In genomic region chr17:24937266-24937665, GRCm38 (mm10) we compare ENCODE assay signal across 7 mouse cellular contexts. TPM values are rescaled to one million over a fixed set of nuclear protein-coding genes. Genes with fewer than 3 reads are reported as not detected.
DNase-seq lines count a peak whose midpoint lies in the region; ATAC-seq and TF ChIP-seq lines count a peak whose summit lies in the region.

No protein-coding gene starts in this region.

- no peak for DNase-seq in lung, postnatal 36 days
- no peak for DNase-seq in limb, embryonic 11.5 days (ENCODE audit: low spot score)
- DNase-seq in embryo, embryonic 10 days (ENCODE audit: low spot score): no peak
- no peak for DNase-seq in cerebellum, adult 8-10 months

- peak overlapping the region; percentile 69 for H3K4me2 ChIP-seq in lung, embryonic 15.5 days
- H3K4me2 ChIP-seq in limb, embryonic 11.5 days (ENCODE audit: low read depth, severe bottlenecking): peak overlapping the region; percentile 69

- H3K27ac ChIP-seq in lung, embryonic 15.5 days: peak overlapping the region; percentile 72
- peak overlapping the region; percentile 38; the same call in 1 of the 2 replicates for H3K27ac ChIP-seq in embryonic fibroblast, embryonic 13.5 days (ENCODE audit: insufficient read depth, low read length)
- H3K27ac ChIP-seq in limb, embryonic 11.5 days (replicated peaks; ENCODE audit: low read depth, low read length): no peak overlapping the region
- peak overlapping the region; percentile 82 for H3K27ac ChIP-seq in small intestine, adult 2 months (ENCODE audit: insufficient read depth, low read depth, low read length)

- 0 out of 2 replicates have a peak, but pooled peaks cover 4% of the 10 kb centered on the region for H3K36me3 ChIP-seq in lung, embryonic 15.5 days
- H3K36me3 ChIP-seq in limb, embryonic 11.5 days (ENCODE audit: control insufficient read depth, insufficient read depth, low read length): no peaks in the 10 kb centered on the region
- no peaks in the 10 kb centered on the region for H3K36me3 ChIP-seq in small intestine, adult 2 months (ENCODE audit: control insufficient read depth, insufficient read depth, low read length)

- TF ChIP-seq CTCF in embryonic fibroblast, embryonic 13.5 days (IDR thresholded peaks at IDR 0.05; ENCODE audit: borderline replicate concordance, insufficient read depth, low read length): no peak
- no peak for TF ChIP-seq CTCF in small intestine, adult 2 months (IDR thresholded peaks at IDR 0.05; ENCODE audit: extremely low read depth, insufficient read length, insufficient replicate concordance, low read depth, low read length)

- no peak for ATAC-seq in lung, embryonic 15.5 days (ENCODE audit: borderline replicate concordance, extremely low read depth, low FRiP score, low TSS enrichment)
- no peak; the same call in 1 of the 2 replicates for ATAC-seq in limb, embryonic 11.5 days (ENCODE audit: insufficient number of reproducible peaks, low FRiP score, low TSS enrichment, low read depth)

- 41% methylated on average over 6 of the region's 6 CpGs for WGBS in lung, embryonic 15.5 days
- 54% methylated on average over 6 of the region's 6 CpGs for WGBS in limb, embryonic 11.5 days
- 40% methylated on average over 6 of the region's 6 CpGs for whole genome bisulfite sequencing in small intestine, adult 2 months

- peak overlapping the region; percentile 89 for H3K9ac ChIP-seq in lung, embryonic 15.5 days
- H3K9ac ChIP-seq in limb, embryonic 11.5 days (ENCODE audit: low read length): peak overlapping the region; percentile 77

- H3K9me3 ChIP-seq in lung, embryonic 15.5 days: no peaks in the 10 kb centered on the region
- H3K9me3 ChIP-seq in limb, embryonic 11.5 days (ENCODE audit: control insufficient read depth, low read length): no peaks in the 10 kb centered on the region

- H3K4me1 ChIP-seq in lung, embryonic 15.5 days: peaks cover 19% of the 10 kb centered on the region
- H3K4me1 ChIP-seq in embryonic fibroblast, embryonic 13.5 days (ENCODE audit: control insufficient read depth, insufficient read depth, low read length): peaks cover 4% of the 10 kb centered on the region; the same call in 1 of the 2 replicates
- peaks cover 8% of the 10 kb centered on the region for H3K4me1 ChIP-seq in limb, embryonic 11.5 days (ENCODE audit: control insufficient read depth, insufficient read depth, low read length)
- H3K4me1 ChIP-seq in small intestine, adult 2 months (ENCODE audit: control insufficient read depth, insufficient read depth, insufficient read length, low read length): peaks cover 4% of the 10 kb centered on the region; the same call in 1 of the 2 replicates

- peak overlapping the region; percentile 97 for H3K4me3 ChIP-seq in lung, embryonic 15.5 days
- peak overlapping the region; percentile 28 for H3K4me3 ChIP-seq in embryonic fibroblast, embryonic 13.5 days (ENCODE audit: insufficient read depth, low read length)
- peak overlapping the region; percentile 93 for H3K4me3 ChIP-seq in limb, embryonic 11.5 days (ENCODE audit: low read depth, low read length)
- H3K4me3 ChIP-seq in small intestine, adult 2 months (ENCODE audit: low read depth, low read length): peak overlapping the region; percentile 70

- no peak for TF ChIP-seq POLR2A in embryonic fibroblast, embryonic 13.5 days (IDR thresholded peaks at IDR 0.05; ENCODE audit: low read depth, low read length)
- TF ChIP-seq POLR2A in small intestine, adult 2 months (IDR thresholded peaks at IDR 0.05; ENCODE audit: low read depth, low read length): no peak

- no peaks in the 10 kb centered on the region for H3K27me3 ChIP-seq in lung, embryonic 15.5 days
- no peaks in the 10 kb centered on the region for H3K27me3 ChIP-seq in limb, embryonic 11.5 days (ENCODE audit: control insufficient read depth, insufficient read depth, low read length)
- no peaks in the 10 kb centered on the region for H3K27me3 ChIP-seq in small intestine, adult 2 months (ENCODE audit: control insufficient read depth, insufficient read depth, low read length)

RNA-seq across cellular contexts. Expression of gene Mapk8ip3, which starts 0.5 kb away (rescaled TPM):
- polyA plus RNA-seq in lung, embryonic 15.5 days (2015; fragmentation: Nextera tagmentation; extraction: Ambion mirVana): 24.0 and 27.6 TPM in 2 replicates
- 61.9 and 72.0 TPM in 2 replicates for polyA plus RNA-seq in embryonic fibroblast, embryonic 13.5 days (2011; ENCODE audit: insufficient read length, low read depth, missing spikeins)
- 31.0 and 32.0 TPM in 2 replicates for polyA plus RNA-seq in limb, embryonic 11.5 days (2014; fragmentation: Nextera tagmentation; extraction: Ambion mirVana)
- 37.0 and 51.7 TPM in 2 replicates for polyA plus RNA-seq in small intestine, adult 2 months (2012; rRNA removed)

RNA-seq across cellular contexts. Expression of gene Jpt2, which starts 23.2 kb away (rescaled TPM):
- 186 and 189 TPM in 2 replicates for polyA plus RNA-seq in lung, embryonic 15.5 days (2015; fragmentation: Nextera tagmentation; extraction: Ambion mirVana)
- polyA plus RNA-seq in embryonic fibroblast, embryonic 13.5 days (2011; ENCODE audit: insufficient read length, low read depth, missing spikeins): 90.5 and 109 TPM in 2 replicates
- polyA plus RNA-seq in limb, embryonic 11.5 days (2014; fragmentation: Nextera tagmentation; extraction: Ambion mirVana): 201 and 259 TPM in 2 replicates
- 13.3 and 18.2 TPM in 2 replicates for polyA plus RNA-seq in small intestine, adult 2 months (2012; rRNA removed)

RNA-seq across cellular contexts. Expression of gene Nme3, which starts 41.0 kb away (rescaled TPM):
- 67.1 and 78.5 TPM in 2 replicates for polyA plus RNA-seq in lung, embryonic 15.5 days (2015; fragmentation: Nextera tagmentation; extraction: Ambion mirVana)
- 2.7 and 4.7 TPM in 2 replicates for polyA plus RNA-seq in embryonic fibroblast, embryonic 13.5 days (2011; ENCODE audit: insufficient read length, low read depth, missing spikeins)
- polyA plus RNA-seq in limb, embryonic 11.5 days (2014; fragmentation: Nextera tagmentation; extraction: Ambion mirVana): 51.5 and 53.0 TPM in 2 replicates
- 29.4 and 52.4 TPM in 2 replicates for polyA plus RNA-seq in small intestine, adult 2 months (2012; rRNA removed)

RNA-seq across cellular contexts. Expression of gene Mrps34, which starts 42.4 kb away (rescaled TPM):
- polyA plus RNA-seq in lung, embryonic 15.5 days (2015; fragmentation: Nextera tagmentation; extraction: Ambion mirVana): 89.0 and 92.0 TPM in 2 replicates
- polyA plus RNA-seq in embryonic fibroblast, embryonic 13.5 days (2011; ENCODE audit: insufficient read length, low read depth, missing spikeins): 25.5 and 28.7 TPM in 2 replicates
- polyA plus RNA-seq in limb, embryonic 11.5 days (2014; fragmentation: Nextera tagmentation; extraction: Ambion mirVana): 82.3 and 84.8 TPM in 2 replicates
- 244 and 319 TPM in 2 replicates for polyA plus RNA-seq in small intestine, adult 2 months (2012; rRNA removed)

RNA-seq across cellular contexts. Expression of gene Eme2, which starts 42.4 kb away (rescaled TPM):
- polyA plus RNA-seq in lung, embryonic 15.5 days (2015; fragmentation: Nextera tagmentation; extraction: Ambion mirVana): 28.5 and 30.4 TPM in 2 replicates
- polyA plus RNA-seq in embryonic fibroblast, embryonic 13.5 days (2011; ENCODE audit: insufficient read length, low read depth, missing spikeins): 12.4 and 14.7 TPM in 2 replicates
- 20.5 and 20.8 TPM in 2 replicates for polyA plus RNA-seq in limb, embryonic 11.5 days (2014; fragmentation: Nextera tagmentation; extraction: Ambion mirVana)
- polyA plus RNA-seq in small intestine, adult 2 months (2012; rRNA removed): 20.3 and 21.0 TPM in 2 replicates

Comparison
In these comparisons a context has a peak if more than half of its experiments do, and no peak if none do; other contexts are left out.
1. H3K4me3 ChIP-seq: peak in every context shown above with its lines; median percentile 97 in lung, embryonic 15.5 days; 93 in limb, embryonic 11.5 days; 70 in small intestine, adult 2 months; 28 in embryonic fibroblast, embryonic 13.5 days.